7 mouse cellular contexts compared by ENCODE assay signal in the genomic region with DNA sequence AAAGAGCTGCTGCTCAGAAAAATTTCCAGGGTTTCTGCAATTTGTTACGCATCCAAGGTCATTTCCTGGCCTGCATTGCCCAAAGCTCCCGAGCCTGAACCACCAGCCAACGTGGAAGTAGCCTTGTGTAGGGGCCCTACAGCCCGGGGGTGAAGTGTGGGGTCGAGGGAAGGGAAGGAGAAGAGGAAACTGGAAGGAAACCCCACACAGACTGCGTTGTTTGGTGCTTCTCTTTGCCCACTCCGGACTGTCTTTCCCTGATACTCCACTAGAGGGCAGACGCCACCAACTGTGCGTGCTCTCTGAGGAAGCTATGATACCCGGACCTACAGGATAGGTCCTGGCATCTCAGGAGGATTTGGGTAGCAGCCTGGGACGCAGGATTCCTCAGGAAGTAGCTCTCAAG.
DNase-seq lines count a peak whose midpoint lies in the region; ATAC-seq and TF ChIP-seq lines count a peak whose summit lies in the region.

No protein-coding gene starts in this region.

- no peaks in the 10 kb centered on the region for H3K9me3 ChIP-seq in hindbrain, embryonic 15.5 days

- WGBS in hindbrain, embryonic 15.5 days = 7% methylated on average over 11 of the region's 11 CpGs
- WGBS in spleen, adult 2 months = 10% methylated on average over 11 of the region's 11 CpGs

- no peak overlapping the region for H3K4me3 ChIP-seq in hindbrain, embryonic 15.5 days
- no peak overlapping the region for H3K4me3 ChIP-seq in spleen, adult 2 months (ENCODE audit: extremely low read depth, insufficient read depth, insufficient read length)

- ATAC-seq in hindbrain, embryonic 15.5 days (ENCODE audit: low FRiP score, low read depth) = peak; percentile 49; the same call in 1 of the 2 replicates

- peak; percentile 75 to 79 for DNase-seq in adrenal gland, adult 18-20 months (ENCODE audit: low spot score in 2 of 2)
- peak; percentile 86 to 90 for DNase-seq in cerebellum, postnatal 25 days
- DNase-seq in frontal cortex, postnatal 25 days (ENCODE audit: low spot score in 2 of 2) = peak; percentile 76 to 77
- peak; percentile 87 to 88 for DNase-seq in left cerebral cortex, adult 18-20 months (ENCODE audit: low spot score in 2 of 2)
- peak; percentile 85 for DNase-seq in mesoderm, embryonic 11.5 days (ENCODE audit: low read depth, low spot score)
- peak in 1 of 2 experiments; percentile 37 for DNase-seq in spleen, adult 2 months (ENCODE audit: low read depth in 1 of 2, low spot score in 2 of 2)

- peak; percentile 79; the same call in 1 of the 2 replicates for TF ChIP-seq CTCF in spleen, adult 2 months (IDR thresholded peaks at IDR 0.05; ENCODE audit: extremely low read depth, insufficient read depth, insufficient read length, insufficient replicate concordance)

- H3K4me2 ChIP-seq in hindbrain, embryonic 15.5 days = no peak overlapping the region

- 0 out of 2 replicates have a peak, but pooled peaks cover 3% of the 10 kb centered on the region for H3K27me3 ChIP-seq in hindbrain, embryonic 15.5 days
- no peaks in the 10 kb centered on the region for H3K27me3 ChIP-seq in spleen, adult 2 months (ENCODE audit: control insufficient read depth, insufficient read depth, low read length)

- H3K36me3 ChIP-seq in hindbrain, embryonic 15.5 days = no peaks in the 10 kb centered on the region
- no peaks in the 10 kb centered on the region for H3K36me3 ChIP-seq in spleen, adult 2 months (ENCODE audit: control insufficient read depth, insufficient read depth, low read length)

- peaks cover 5% of the 10 kb centered on the region; the same call in 1 of the 2 replicates for H3K4me1 ChIP-seq in hindbrain, embryonic 15.5 days (replicated peaks)
- H3K4me1 ChIP-seq in spleen, adult 2 months (ENCODE audit: control insufficient read depth, insufficient read depth, insufficient read length) = no peaks in the 10 kb centered on the region

- no peak for TF ChIP-seq POLR2A in spleen, adult 2 months (IDR thresholded peaks at IDR 0.05; ENCODE audit: low read depth, low read length)

- H3K27ac ChIP-seq in hindbrain, embryonic 15.5 days (replicated peaks) = no peak overlapping the region
- no peak overlapping the region for H3K27ac ChIP-seq in spleen, adult 2 months (ENCODE audit: insufficient read depth, low read length)

- no peak overlapping the region for H3K9ac ChIP-seq in hindbrain, embryonic 15.5 days
